Mouse (Mus musculus): ENCODE measurements around the gene Rnaseh2c.

Rnaseh2c gene

DNA sequence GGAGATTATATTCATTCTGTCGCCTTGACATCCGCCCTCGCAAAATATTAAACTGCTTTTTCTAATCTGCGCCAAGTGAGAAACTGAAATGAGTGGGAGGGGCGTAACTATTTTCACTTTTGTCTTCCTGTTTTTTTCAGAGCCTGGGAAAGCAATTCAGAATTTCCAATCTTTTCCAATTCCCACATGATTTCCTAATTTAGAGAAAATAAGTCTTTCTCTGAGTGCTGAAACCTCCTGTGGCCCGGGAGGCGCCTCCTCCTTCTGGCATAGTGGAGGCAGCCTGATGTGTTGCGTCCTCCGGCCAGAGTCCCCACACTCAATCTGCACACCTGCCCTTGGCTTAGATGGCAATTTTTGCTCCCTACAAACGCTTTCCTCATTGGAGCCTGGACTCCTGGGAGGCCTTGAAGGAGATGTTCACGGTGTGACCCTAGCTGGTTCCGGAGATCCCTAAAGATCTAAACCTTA, 34.9 kb downstream of the Rnaseh2c start:
- peak; percentile 26 to 60 for DNase-seq

DNA sequence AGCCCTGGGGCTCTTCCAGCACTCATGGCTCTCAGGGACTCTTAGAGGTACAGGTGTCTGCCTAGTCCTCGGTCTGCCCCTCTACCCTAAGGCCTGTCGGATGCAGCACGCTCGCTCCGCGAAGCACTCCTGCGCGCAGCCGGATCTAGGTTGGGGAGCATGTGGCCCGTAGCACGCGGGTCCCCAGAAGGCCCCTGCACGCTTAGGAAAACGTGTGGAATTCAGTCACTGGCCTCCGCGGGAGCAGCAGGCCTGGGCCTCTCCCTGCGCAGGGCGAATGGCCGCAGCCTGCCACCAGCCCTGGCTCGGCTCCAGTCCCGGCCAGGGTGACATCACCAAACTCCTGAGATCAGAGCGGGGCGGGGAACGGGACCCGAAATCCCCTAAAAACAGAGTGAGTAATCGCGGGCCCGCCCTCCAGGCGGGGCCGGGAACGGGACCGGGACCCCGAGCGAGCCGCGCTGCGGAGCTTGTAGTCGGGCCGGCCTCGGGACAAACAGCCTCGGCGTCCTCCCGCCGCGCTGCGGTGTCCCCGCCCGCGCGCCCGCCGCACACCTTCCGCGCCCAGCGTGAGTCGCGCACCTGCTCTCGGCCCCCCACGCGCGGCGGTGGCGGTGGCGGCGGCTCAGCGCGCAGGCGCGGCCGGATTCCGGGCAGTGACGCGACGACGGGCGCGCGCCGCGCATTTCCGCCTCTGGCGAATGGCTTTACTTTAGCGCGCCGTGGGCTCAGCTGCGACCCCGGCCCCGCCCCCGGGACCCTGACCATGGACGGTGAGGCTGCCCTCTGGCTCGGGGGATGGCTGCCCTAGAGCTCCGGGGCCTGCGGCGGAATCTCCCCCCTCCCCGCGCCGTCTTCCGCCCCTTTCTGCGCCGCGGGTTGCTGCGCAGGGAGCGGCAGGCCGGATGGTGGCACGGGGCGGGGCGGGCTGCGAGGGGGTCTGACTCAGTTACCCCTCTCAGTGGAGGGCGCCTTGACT, 35.7 kb downstream of the Rnaseh2c start, which contains the start of gene Rela:
Gene Rela, plus strand, starts transcription at position 415 of the 979 bp plus-strand sequence.
- peak; percentile 92 to 95 for DNase-seq

DNA sequence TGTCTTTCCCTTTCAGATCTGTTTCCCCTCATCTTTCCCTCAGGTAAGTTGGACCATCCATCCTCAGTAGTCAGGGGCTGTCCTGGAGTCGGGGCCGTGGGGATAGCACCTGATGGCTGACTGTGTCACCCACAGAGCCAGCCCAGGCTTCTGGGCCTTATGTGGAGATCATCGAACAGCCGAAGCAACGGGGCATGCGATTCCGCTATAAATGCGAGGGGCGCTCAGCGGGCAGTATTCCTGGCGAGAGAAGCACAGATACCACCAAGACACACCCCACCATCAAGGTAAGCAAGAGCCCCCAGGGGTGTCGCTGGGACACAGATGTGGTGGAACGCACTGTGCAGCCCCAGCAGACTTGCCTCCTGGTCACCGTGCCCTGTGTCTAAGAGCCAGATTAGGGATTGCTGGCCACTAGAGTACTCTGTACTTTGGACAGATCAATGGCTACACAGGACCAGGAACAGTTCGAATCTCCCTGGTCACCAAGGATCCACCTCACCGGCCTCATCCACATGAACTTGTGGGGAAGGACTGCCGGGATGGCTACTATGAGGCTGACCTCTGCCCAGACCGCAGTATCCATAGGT, 36.8 kb downstream of the Rnaseh2c start:
- no peak for DNase-seq

DNA sequence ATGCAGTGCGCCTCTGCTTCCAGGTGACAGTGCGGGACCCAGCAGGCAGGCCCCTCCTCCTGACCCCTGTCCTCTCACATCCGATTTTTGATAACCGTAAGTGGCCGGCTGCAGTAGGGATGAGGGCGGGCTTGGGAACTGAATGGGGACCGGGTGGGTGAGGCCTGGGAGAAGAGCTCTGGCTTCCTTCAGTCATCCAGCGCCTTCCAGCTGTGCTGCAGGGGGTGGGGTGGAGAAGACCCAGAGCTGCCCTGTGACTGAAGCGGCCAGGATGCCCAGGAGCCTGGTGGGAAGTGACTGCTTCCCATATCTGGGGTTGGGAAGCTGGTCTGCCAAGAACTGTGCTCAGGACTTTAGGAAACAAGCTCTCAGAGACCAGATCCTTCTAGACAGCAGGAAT, 38.7 kb downstream of the Rnaseh2c start:
- DNase-seq = peak in 1 of 2 experiments; percentile 71

DNA sequence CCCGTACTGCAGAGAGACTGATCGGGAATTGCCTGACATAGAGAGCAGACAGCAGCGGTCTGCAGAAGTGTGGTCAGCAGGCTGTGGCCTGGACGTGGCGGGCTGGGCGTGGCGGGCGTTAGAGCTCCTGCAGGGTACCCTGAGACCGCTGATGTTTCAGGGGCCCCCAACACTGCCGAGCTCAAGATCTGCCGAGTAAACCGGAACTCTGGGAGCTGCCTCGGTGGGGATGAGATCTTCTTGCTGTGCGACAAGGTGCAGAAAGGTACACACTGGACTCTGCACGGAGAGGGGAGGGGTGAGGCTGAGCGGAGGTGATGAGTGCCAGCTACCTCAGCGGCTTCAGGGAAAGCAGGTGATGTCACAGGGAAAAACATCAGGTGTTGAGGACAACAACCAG, 39.3 kb downstream of the Rnaseh2c start:
- DNase-seq = peak in 1 of 2 experiments; percentile 42

DNA sequence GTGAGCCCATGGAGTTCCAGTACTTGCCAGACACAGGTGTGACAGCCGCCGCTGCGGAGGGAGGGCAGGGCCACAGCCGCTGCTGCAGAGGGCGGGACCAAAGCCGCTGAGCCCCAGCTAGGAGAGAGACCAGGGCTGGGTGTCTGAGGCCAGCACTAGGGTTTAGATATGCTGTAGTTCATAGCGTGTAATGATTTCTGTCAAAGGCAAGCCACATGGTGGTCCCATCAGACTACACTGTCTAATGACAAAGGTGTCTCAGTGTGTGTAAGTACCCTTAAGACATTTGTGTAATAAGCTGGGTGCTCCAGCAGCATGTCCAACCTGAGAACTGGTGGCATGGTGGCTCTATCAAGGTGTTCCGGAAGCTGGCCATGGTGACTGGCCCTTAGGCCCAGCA, 40.0 kb downstream of the Rnaseh2c start:
- peak in 1 of 2 experiments; percentile 47 for DNase-seq

DNA sequence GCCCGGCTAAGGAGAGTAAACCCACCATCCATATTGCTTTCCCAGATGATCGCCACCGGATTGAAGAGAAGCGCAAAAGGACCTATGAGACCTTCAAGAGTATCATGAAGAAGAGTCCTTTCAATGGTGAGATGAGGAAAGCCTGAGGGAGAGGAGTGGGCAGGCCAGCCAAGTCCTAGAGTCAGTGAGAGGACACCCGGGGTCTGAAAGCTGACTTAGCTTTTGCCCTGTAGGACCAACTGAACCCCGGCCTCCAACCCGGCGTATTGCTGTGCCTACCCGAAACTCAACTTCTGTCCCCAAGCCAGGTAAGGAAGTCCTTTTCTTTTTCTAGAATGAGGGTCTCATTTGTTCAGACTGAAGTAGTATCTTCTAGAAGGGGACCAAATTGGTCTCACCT, 43.6 kb downstream of the Rnaseh2c start:
- DNase-seq = peak in 1 of 2 experiments; percentile 37

DNA sequence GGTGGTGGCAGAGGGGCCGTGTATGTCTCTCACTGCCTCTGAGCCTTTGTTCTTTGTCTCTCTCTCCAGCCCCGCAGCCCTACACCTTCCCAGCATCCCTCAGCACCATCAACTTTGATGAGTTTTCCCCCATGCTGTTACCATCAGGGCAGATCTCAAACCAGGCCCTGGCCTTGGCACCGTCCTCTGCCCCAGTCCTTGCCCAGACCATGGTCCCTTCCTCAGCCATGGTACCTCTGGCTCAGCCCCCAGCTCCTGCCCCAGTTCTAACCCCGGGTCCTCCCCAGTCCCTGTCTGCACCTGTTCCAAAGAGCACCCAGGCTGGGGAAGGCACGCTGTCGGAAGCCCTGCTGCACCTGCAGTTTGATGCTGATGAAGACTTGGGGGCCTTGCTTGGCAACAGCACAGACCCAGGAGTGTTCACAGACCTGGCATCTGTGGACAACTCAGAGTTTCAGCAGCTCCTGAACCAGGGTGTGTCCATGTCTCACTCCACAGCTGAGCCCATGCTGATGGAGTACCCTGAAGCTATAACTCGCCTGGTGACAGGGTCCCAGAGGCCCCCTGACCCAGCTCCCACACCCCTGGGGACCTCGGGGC, 45.2 kb downstream of the Rnaseh2c start:
- DNase-seq = peak in 1 of 2 experiments; percentile 38

DNA sequence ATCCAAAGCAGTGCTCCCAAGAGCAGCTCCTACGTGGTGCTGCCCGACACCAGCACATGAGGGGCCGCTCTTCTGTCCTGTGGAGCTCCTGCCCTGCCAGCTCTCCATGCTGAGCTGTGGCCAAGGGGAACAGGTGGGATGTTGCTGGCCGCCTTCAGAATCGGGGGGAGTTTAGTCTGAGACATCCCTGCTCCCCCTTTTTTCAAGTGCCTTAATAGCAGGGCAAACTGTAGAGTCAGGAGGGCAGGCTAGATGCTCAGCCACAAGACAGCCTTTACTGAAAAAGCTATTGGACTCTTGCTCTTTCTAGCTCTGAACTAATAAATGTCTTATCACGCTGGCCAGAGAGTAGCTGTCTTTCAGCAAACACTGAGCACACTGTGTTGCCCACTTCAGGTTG, 46.1 kb downstream of the Rnaseh2c start:
- DNase-seq = peak in 1 of 2 experiments; percentile 34

DNA sequence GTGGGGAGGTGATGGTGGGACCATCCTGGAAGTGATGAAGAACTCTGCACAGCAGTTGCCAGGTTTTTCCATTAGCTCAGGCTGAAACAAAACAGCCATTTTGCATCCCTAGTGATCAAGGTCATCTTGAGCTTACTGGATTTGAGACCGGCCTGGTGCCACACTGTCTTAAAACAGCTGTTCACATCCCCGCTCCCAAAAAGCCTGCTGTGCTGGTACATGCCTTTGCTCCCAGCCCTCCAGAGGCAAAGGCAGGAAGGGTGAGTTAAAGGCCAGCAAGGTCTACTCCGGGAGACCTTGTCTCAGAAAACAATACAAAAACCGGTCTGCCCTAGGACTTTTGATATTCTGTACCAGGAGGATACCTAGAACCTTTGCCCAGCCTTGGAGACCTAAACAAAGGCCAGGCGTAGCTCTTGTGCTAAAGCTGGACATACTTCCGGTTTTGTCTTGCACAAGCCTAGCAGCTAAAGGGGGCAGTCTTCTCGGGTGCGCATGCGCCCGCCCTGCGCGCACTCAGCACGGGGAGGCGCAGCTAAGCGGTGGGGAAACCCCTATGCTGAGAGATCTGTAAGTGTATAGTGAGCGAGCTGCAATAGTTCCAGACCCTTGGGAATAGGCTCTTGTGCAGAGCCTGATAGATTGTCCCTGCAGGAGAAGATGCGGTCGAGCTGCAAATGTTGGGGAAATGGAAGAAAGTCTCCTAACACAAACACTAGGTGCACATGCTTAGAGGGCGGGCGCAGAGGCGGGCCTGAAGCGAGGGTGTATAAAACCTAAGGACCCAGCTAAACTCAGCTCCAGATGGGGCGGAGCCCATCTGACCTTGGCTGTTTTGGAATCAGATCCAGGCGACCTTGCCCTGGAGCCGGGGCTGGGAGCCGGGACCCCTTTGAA, 47.0 kb downstream of the Rnaseh2c start:
- peak; percentile 78 to 90 for DNase-seq

DNA sequence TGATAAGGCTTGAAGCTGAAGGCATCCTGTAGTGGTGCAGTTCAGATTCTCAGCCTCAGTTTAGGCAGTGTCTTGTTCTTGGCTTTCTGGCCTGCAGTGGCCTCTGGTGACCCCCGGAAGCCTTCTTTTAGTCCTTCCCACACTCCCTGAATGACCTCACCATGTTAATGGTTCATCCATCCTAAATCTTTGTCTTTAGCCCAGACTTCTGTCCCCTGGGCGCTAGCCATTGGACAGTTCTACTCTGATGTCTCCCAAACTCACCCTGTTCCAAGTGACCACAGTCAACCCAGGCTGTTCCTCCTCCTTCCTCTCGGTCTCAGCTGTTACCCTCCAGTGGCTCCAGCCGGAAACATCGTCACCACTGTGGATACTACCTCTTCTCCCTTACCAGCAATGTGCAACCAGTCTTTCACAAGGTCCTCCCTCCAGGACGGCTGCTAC, 47.6 kb downstream of the Rnaseh2c start:
- DNase-seq = peak; percentile 48 to 79

DNA sequence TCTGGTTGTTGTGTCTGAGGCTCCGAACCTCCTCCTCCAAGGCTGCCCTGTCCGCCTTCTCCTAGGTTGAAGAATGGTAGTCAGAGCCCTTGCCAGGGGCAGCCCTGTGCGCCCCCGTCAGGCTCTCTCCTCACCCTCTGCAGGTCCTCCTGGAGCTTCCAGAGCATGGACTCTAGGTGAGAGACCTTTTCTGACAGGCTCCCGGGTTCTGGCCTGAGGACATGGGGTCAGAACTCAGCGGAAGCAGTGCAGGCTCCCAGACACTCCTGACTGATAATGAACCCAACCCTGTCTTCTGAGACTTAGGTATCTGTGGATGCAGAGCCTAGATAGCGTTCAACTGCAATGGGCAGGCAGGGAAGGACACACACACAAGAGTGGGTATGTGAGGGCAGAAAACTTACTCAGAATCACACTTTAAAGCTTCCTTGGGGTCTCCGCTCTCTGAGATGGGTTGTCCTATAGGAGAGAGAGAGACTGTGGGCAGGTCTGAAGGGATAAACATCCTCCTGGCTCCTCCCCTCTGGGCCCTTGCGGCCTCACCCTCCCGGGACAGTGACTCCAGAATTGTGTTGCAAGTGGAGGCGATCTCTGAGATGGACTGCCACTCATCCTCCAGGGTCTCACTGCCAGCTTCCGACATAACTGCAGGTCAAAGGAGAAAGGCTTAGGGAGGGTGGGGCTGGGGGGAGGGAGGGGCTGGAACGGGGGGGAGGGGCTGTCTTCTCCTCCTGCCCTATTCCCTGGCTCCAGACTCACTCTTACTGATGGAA, 50.0 kb downstream of the Rnaseh2c start:
- DNase-seq = peak in 1 of 2 experiments; percentile 26

DNA sequence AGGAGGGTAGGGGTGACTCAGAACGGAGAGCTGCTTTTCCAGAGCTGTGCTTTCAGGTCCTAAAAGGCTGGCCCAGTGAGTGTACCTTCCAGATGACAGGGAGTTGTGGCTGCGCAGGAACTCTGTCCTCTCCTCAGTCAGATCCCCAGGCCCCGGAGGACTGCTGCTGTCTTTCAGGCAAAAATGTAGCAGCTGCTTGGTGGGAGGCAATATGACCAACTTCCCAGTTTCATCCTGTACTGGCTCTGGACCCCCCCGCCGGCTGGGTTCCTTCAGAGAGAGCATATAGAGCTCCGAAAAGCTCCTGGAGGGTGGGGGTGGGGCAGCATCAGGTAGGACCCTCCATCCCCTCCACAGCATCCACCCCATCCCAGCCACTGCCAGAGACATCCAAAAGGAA, 50.9 kb downstream of the Rnaseh2c start:
- peak in 1 of 2 experiments; percentile 26 for DNase-seq

DNA sequence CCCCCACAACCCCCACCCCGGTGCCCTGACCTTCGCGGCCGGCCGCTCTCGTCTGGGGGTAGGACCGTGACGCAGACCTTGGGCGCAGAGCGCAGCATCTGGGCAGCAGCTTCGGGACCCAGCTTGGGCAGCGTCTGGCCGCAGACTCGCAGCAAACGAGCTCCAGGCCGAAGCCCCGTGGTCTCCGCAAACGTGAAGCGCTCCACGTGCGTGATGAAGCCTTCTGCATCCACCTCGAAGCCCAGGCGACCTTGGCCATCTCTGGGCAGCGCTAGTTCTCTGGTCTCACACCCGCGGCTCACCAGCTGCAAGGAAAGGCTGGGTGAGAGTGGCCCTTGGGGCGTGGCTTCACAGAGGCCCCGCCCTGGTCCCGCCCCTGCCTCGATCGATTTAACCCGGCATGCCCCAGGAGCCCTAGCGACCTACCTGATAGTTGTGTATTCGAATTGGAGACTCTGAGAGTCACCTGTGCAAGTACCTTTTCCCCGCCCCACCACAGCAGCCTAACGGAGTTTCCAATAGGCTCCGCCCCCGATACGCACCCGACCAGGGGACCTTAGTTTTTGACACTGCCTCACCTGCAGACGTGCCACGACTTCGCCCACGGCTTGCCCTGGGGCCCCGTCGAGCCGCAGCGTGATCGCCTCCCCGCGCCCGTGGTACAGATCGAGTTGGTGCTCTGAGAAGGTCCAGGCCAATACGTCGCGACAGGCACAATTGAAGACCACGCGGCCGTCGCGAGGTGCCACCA, 52.5 kb downstream of the Rnaseh2c start:
- peak; percentile 24 to 48 for DNase-seq

DNA sequence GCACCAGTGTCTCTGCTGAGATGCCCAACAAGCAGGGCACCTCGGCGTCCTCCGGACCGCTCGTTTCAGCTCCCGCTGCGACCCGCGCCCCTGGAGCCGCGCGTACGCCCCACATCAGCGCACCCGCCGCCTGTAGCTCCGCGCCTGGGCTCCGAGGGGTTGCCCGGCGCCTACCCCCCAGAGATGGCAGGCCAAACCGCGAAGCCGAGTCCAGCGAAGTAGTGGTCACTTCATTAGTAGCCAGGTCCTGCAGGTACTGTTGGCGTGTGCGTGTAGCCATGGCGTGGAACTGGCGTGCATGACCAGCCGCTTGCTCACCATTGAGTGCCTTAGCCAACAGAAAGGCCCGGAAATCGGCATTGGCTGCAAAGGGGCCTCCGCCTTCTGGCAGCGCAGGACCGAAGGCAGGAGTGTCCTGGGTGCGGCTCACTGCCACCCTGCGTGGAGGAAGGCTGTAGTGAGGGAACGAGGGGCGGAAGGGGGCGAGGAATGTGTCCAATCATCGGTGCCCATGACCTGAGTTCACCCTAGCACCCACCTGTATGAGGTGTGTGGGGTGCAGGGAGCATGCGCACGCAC, 53.1 kb downstream of the Rnaseh2c start:
- no peak for DNase-seq

Data from kidney, postnatal 25 days (tissue).